Mouse (Mus musculus): Measurements from ENCODE around the gene Adamtsl1.

GRCm38 (mm10) chr4:86227096-86227495, 713.1 kb downstream of the Adamtsl1 start:
- no peak for TF ChIP-seq POLR2A (IDR thresholded peaks at IDR 0.05; ENCODE audit: low read depth, low read length)
- no peak for TF ChIP-seq CTCF (IDR thresholded peaks at IDR 0.05; ENCODE audit: extremely low read depth, insufficient read depth, insufficient read length, insufficient replicate concordance)

All from spleen, adult 2 months (tissue).